Mouse (Mus musculus): ENCODE measurements at regions not wholly inside any gene's neighbourhood (a gene's known extent, or its start where the extent isn't known, plus 50 kb on each side); places are given as distances from the start of the nearest gene placed in this dataset.

- H3K36me3 ChIP-seq (ENCODE audit: control insufficient read depth, insufficient read depth, low read length, poor library complexity, severe bottlenecking) = no peaks in the 10 kb centered on the region
- in situ Hi-C loops (cut with MboI; ENCODE audit: low sequenced_read_pairs in 2 of 2, unreplicated experiment in 2 of 2) = no loop called here
- H3K27ac ChIP-seq (ENCODE audit: insufficient read depth, low read depth, low read length, poor library complexity, severe bottlenecking) = no peak overlapping the region
- H3K9ac ChIP-seq (ENCODE audit: insufficient read depth, low read depth, low read length, poor library complexity, severe bottlenecking) = no peak overlapping the region
- no peak overlapping the region for H3K4me3 ChIP-seq (ENCODE audit: insufficient read depth in 1 of 2, low read depth in 1 of 2, low read length in 2 of 2, poor library complexity in 1 of 2, severe bottlenecking in 1 of 2)
- H3K4me1 ChIP-seq (ENCODE audit: control insufficient read depth in 2 of 2, insufficient read depth in 2 of 2, low read length in 2 of 2, poor library complexity in 1 of 2) = no peaks in the 10 kb centered on the region
- no peak for DNase-seq (ENCODE audit: low read depth, low spot score)
- H3K9me3 ChIP-seq (ENCODE audit: control insufficient read depth, insufficient read depth, low read depth, low read length) = no peaks in the 10 kb centered on the region
- TF ChIP-seq ZC3H11A (IDR thresholded peaks at IDR 0.05; ENCODE audit: borderline replicate concordance, low read depth, low read length) (no peak), ZNF384 (IDR thresholded peaks at IDR 0.05; ENCODE audit: low read depth, low read length) (no peak), CHD2 (IDR thresholded peaks at IDR 0.05; ENCODE audit: low read depth, low read length) (no peak), HCFC1 (IDR thresholded peaks at IDR 0.05; ENCODE audit: borderline replicate concordance, insufficient read depth, low read length) (no peak), MAFK (IDR thresholded peaks at IDR 0.05; ENCODE audit: insufficient read depth, low read depth, low read length) (no peak)
Observed at GRCm38 (mm10) chr6:100040459-100040984, 246.8 kb downstream of the Rybp start.

GRCm38 (mm10) chr6:100032701-100033100, 254.6 kb downstream of the Rybp start:
- in situ Hi-C loops (cut with MboI; ENCODE audit: low sequenced_read_pairs in 2 of 2, unreplicated experiment in 2 of 2) = no loop called here
- Histone ChIP-seq H3K27ac (ENCODE audit: insufficient read depth, low read depth, low read length, poor library complexity, severe bottlenecking) (no peak overlapping the region), H3K9ac (ENCODE audit: insufficient read depth, low read depth, low read length, poor library complexity, severe bottlenecking) (no peak overlapping the region), H3K4me1 (ENCODE audit: control insufficient read depth in 2 of 2, insufficient read depth in 2 of 2, low read length in 2 of 2, poor library complexity in 1 of 2) (peaks cover 2 to 5% of the 10 kb centered on the region in 2 experiments; a peak in 1 of 4 replicates), H3K4me3 (ENCODE audit: insufficient read depth in 1 of 2, low read depth in 1 of 2, low read length in 2 of 2, poor library complexity in 1 of 2, severe bottlenecking in 1 of 2) (no peak overlapping the region), H3K36me3 (ENCODE audit: control insufficient read depth, insufficient read depth, low read length, poor library complexity, severe bottlenecking) (no peaks in the 10 kb centered on the region), H3K9me3 (ENCODE audit: control insufficient read depth, insufficient read depth, low read depth, low read length) (no peaks in the 10 kb centered on the region)
- TF ChIP-seq ZNF384 (IDR thresholded peaks at IDR 0.05; ENCODE audit: low read depth, low read length) (no peak), CHD2 (IDR thresholded peaks at IDR 0.05; ENCODE audit: low read depth, low read length) (no peak), MAFK (IDR thresholded peaks at IDR 0.05; ENCODE audit: insufficient read depth, low read depth, low read length) (no peak), ZC3H11A (IDR thresholded peaks at IDR 0.05; ENCODE audit: borderline replicate concordance, low read depth, low read length) (no peak), HCFC1 (IDR thresholded peaks at IDR 0.05; ENCODE audit: borderline replicate concordance, insufficient read depth, low read length) (no peak)
- DNase-seq (ENCODE audit: low read depth, low spot score) = no peak

DNA sequence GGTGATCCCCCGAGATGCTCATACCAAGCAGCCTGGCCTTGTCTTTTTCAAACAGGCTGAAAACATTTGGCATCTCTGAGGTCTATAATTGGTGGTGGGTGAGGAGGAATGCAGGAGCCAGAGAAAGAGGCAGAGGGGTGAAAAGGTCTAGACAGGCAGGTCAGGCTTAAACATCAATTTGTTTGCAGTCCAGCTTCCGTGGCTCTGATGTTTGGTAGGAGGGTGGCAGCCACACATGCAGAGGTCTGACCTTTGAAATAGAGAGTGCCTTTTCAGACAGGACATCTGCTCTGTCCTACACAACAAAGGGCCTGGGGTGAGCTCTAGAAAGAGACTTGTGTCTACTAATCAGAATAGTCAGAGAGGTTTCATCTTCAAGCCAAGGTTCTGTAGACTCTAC, 256.8 kb downstream of the Rybp start:
- no peak overlapping the region for H3K9ac ChIP-seq (ENCODE audit: insufficient read depth, low read depth, low read length, poor library complexity, severe bottlenecking)
- no peaks in the 10 kb centered on the region for H3K9me3 ChIP-seq (ENCODE audit: control insufficient read depth, insufficient read depth, low read depth, low read length)
- DNase-seq (ENCODE audit: low read depth, low spot score) = no peak
- H3K27ac ChIP-seq (ENCODE audit: insufficient read depth, low read depth, low read length, poor library complexity, severe bottlenecking) = no peak overlapping the region
- H3K36me3 ChIP-seq (ENCODE audit: control insufficient read depth, insufficient read depth, low read length, poor library complexity, severe bottlenecking) = no peaks in the 10 kb centered on the region
- in situ Hi-C loops (cut with MboI; ENCODE audit: low sequenced_read_pairs in 2 of 2, unreplicated experiment in 2 of 2) = no loop called here
- no peak for TF ChIP-seq HCFC1 (IDR thresholded peaks at IDR 0.05; ENCODE audit: borderline replicate concordance, insufficient read depth, low read length)
- no peak for TF ChIP-seq CHD2 (IDR thresholded peaks at IDR 0.05; ENCODE audit: low read depth, low read length)
- no peak for TF ChIP-seq ZNF384 (IDR thresholded peaks at IDR 0.05; ENCODE audit: low read depth, low read length)
- TF ChIP-seq MAFK (IDR thresholded peaks at IDR 0.05; ENCODE audit: insufficient read depth, low read depth, low read length) = no peak
- no peak for TF ChIP-seq ZC3H11A (IDR thresholded peaks at IDR 0.05; ENCODE audit: borderline replicate concordance, low read depth, low read length)
- peaks cover 2 to 8% of the 10 kb centered on the region in 2 experiments; a peak in 1 of 4 replicates for H3K4me1 ChIP-seq (ENCODE audit: control insufficient read depth in 2 of 2, insufficient read depth in 2 of 2, low read length in 2 of 2, poor library complexity in 1 of 2)
- no peak overlapping the region for H3K4me3 ChIP-seq (ENCODE audit: insufficient read depth in 1 of 2, low read depth in 1 of 2, low read length in 2 of 2, poor library complexity in 1 of 2, severe bottlenecking in 1 of 2)

DNA sequence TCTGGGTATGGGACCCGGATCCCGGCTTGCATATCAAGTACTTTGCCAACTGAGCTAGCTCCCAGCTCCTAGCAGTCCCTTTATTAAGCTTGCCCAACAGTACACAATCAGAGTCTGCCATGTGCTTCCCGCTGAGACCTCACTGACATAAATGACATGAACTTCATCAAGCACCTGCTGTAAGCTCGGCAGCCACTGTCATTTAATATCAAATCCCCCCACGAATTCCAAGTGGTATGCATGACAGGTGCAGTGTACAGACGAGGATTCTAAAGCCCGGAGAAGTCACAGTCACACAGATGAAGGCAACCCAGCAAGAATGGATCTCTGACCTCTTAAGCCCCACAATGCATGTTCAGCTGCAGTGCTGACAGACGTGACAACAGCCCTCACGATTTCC, 257.3 kb downstream of the Rybp start:
- no peak overlapping the region for H3K4me3 ChIP-seq (ENCODE audit: insufficient read depth in 1 of 2, low read depth in 1 of 2, low read length in 2 of 2, poor library complexity in 1 of 2, severe bottlenecking in 1 of 2)
- H3K36me3 ChIP-seq (ENCODE audit: control insufficient read depth, insufficient read depth, low read length, poor library complexity, severe bottlenecking) = no peaks in the 10 kb centered on the region
- no peak overlapping the region for H3K9ac ChIP-seq (ENCODE audit: insufficient read depth, low read depth, low read length, poor library complexity, severe bottlenecking)
- TF ChIP-seq MAFK (IDR thresholded peaks at IDR 0.05; ENCODE audit: insufficient read depth, low read depth, low read length) = no peak
- no peak for TF ChIP-seq ZC3H11A (IDR thresholded peaks at IDR 0.05; ENCODE audit: borderline replicate concordance, low read depth, low read length)
- no peak for TF ChIP-seq HCFC1 (IDR thresholded peaks at IDR 0.05; ENCODE audit: borderline replicate concordance, insufficient read depth, low read length)
- no peak for TF ChIP-seq CHD2 (IDR thresholded peaks at IDR 0.05; ENCODE audit: low read depth, low read length)
- no peak for TF ChIP-seq ZNF384 (IDR thresholded peaks at IDR 0.05; ENCODE audit: low read depth, low read length)
- no peaks in the 10 kb centered on the region for H3K9me3 ChIP-seq (ENCODE audit: control insufficient read depth, insufficient read depth, low read depth, low read length)
- no peak overlapping the region for H3K27ac ChIP-seq (ENCODE audit: insufficient read depth, low read depth, low read length, poor library complexity, severe bottlenecking)
- in situ Hi-C loops (cut with MboI; ENCODE audit: low sequenced_read_pairs in 2 of 2, unreplicated experiment in 2 of 2) = no loop called here
- DNase-seq (ENCODE audit: low read depth, low spot score) = no peak
- peaks cover 2 to 8% of the 10 kb centered on the region in 2 experiments; a peak in 1 of 4 replicates for H3K4me1 ChIP-seq (ENCODE audit: control insufficient read depth in 2 of 2, insufficient read depth in 2 of 2, low read length in 2 of 2, poor library complexity in 1 of 2)
